Mouse (Mus musculus): ENCODE results near the gene Smo.
A peak's percentile ranks its signal among the peaks of the same experiment; 100 is the strongest.

Smo gene

GRCm38 (mm10) chr6:29735336-29735688 is at the start of gene Smo:
Smo (plus strand) TSS chr6:29735503.
- peak; percentile 76 for DNase-seq (ENCODE audit: low spot score)

GRCm38 (mm10) chr6:29685952-29686351 is 49.4 kb upstream of the Smo start:
- DNase-seq (ENCODE audit: low spot score) = no peak

- DNase-seq (ENCODE audit: low spot score) = no peak
Observed at GRCm38 (mm10) chr6:29689458-29689857, 45.8 kb upstream of the Smo start.

- peak; percentile 87 for DNase-seq (ENCODE audit: low spot score)
Observed at GRCm38 (mm10) chr6:29693953-29694352, 41.4 kb upstream of the Smo start, which contains the start of gene Tspan33. Tspan33 (plus strand) TSS chr6:29694222.

GRCm38 (mm10) chr6:29694375-29695289 is 40.7 kb upstream of the Smo start:
- DNase-seq (ENCODE audit: low spot score) = no peak

GRCm38 (mm10) chr6:29695290-29695674 is 40.0 kb upstream of the Smo start:
- DNase-seq (ENCODE audit: low spot score) = no peak

- DNase-seq (ENCODE audit: low spot score) = no peak
Observed at GRCm38 (mm10) chr6:29695975-29696374, 39.3 kb upstream of the Smo start.

GRCm38 (mm10) chr6:29697139-29697538 is 38.2 kb upstream of the Smo start:
- no peak for DNase-seq (ENCODE audit: low spot score)

GRCm38 (mm10) chr6:29697548-29697947 is 37.8 kb upstream of the Smo start:
- DNase-seq (ENCODE audit: low spot score) = no peak

- DNase-seq (ENCODE audit: low spot score) = no peak
Observed at GRCm38 (mm10) chr6:29699085-29699745, 36.1 kb upstream of the Smo start.

GRCm38 (mm10) chr6:29701051-29701450 is 34.3 kb upstream of the Smo start:
- DNase-seq (ENCODE audit: low spot score) = no peak

- no peak for DNase-seq (ENCODE audit: low spot score)
Observed at GRCm38 (mm10) chr6:29702126-29702525, 33.2 kb upstream of the Smo start.

- no peak for DNase-seq (ENCODE audit: low spot score)
Observed at GRCm38 (mm10) chr6:29704143-29704542, 31.2 kb upstream of the Smo start.

- no peak for DNase-seq (ENCODE audit: low spot score)
Observed at GRCm38 (mm10) chr6:29707902-29708301, 27.4 kb upstream of the Smo start.

- DNase-seq (ENCODE audit: low spot score) = no peak
Observed at GRCm38 (mm10) chr6:29711318-29711717, 24.0 kb upstream of the Smo start.

- no peak for DNase-seq (ENCODE audit: low spot score)
Observed at GRCm38 (mm10) chr6:29712011-29712584, 23.2 kb upstream of the Smo start.

GRCm38 (mm10) chr6:29716624-29717365 is 18.5 kb upstream of the Smo start:
- DNase-seq (ENCODE audit: low spot score) = no peak

- no peak for DNase-seq (ENCODE audit: low spot score)
Observed at GRCm38 (mm10) chr6:29717541-29717940, 17.8 kb upstream of the Smo start.

GRCm38 (mm10) chr6:29717952-29718521 is 17.3 kb upstream of the Smo start:
- no peak for DNase-seq (ENCODE audit: low spot score)

GRCm38 (mm10) chr6:29718894-29719329 is 16.4 kb upstream of the Smo start:
- peak; percentile 55 for DNase-seq (ENCODE audit: low spot score)

- no peak for DNase-seq (ENCODE audit: low spot score)
Observed at GRCm38 (mm10) chr6:29721890-29722289, 13.4 kb upstream of the Smo start.
